Mouse (Mus musculus): Measurements from ENCODE around the gene Bmper. TPM values are rescaled to one million over a fixed set of nuclear protein-coding genes. Genes with fewer than 3 reads are reported as not detected.

Bmper gene
- total and polyA plus RNA-seq, 2 experiments from 2014 or later = 6.7 to 9.9 TPM

GRCm38 (mm10) chr9:23307835-23308234 lies 85.0 kb downstream of the Bmper start:
- no peaks in the 10 kb centered on the region for H3K4me1 ChIP-seq (ENCODE audit: insufficient read depth, low read length)
- no peak overlapping the region for H3K9ac ChIP-seq (replicated peaks; ENCODE audit: low read length)
- no peaks in the 10 kb centered on the region for H3K27me3 ChIP-seq (ENCODE audit: insufficient read depth, low read length)
- H3K9me3 ChIP-seq (ENCODE audit: low read length) = no peaks in the 10 kb centered on the region
- H3K27ac ChIP-seq = no peak overlapping the region
- DNase-seq (ENCODE audit: low spot score) (no peak), ATAC-seq (no peak)
- no peak for TF ChIP-seq CTCF (IDR thresholded peaks at IDR 0.05; ENCODE audit: low read depth)
- no peak overlapping the region for H3K4me2 ChIP-seq (ENCODE audit: low read depth, low read length)
- no peaks in the 10 kb centered on the region for H3K36me3 ChIP-seq (ENCODE audit: insufficient read depth, low read length)
- WGBS = 87% methylated on average over 2 of the region's 2 CpGs
- H3K4me3 ChIP-seq (ENCODE audit: low read length) = no peak overlapping the region

DNA sequence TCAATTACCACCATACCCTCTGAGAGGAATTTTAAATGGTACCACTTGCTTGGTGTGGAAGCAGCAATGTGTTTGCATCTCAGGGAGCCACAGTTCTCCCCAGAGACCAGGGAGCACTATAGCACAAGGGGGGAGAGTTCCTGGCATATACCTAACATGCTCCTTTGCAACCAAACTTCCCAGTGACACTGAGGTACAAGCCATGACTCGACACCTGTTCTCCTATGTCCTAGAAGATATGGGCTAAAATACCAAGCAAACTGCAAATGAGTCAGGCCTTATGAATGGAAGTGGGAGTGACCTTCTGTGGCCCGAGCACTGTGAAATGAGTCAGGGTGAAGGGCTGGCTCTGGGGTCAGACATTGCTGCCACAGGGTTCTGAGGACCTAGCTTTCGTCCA lies 88.1 kb downstream of the Bmper start:
- no peaks in the 10 kb centered on the region for H3K27me3 ChIP-seq (ENCODE audit: insufficient read depth, low read length)
- no peaks in the 10 kb centered on the region for H3K4me1 ChIP-seq (ENCODE audit: insufficient read depth, low read length)
- H3K27ac ChIP-seq = no peak overlapping the region
- no peak overlapping the region for H3K4me3 ChIP-seq (ENCODE audit: low read length)
- no peak for TF ChIP-seq CTCF (IDR thresholded peaks at IDR 0.05; ENCODE audit: low read depth)
- no peak for DNase-seq (ENCODE audit: low spot score)
- no peaks in the 10 kb centered on the region for H3K36me3 ChIP-seq (ENCODE audit: insufficient read depth, low read length)
- no peak overlapping the region for H3K4me2 ChIP-seq (ENCODE audit: low read depth, low read length)
- 89% methylated on average over 3 of the region's 3 CpGs for WGBS
- ATAC-seq = no peak
- no peak overlapping the region for H3K9ac ChIP-seq (replicated peaks; ENCODE audit: low read length)
- no peaks in the 10 kb centered on the region for H3K9me3 ChIP-seq (ENCODE audit: low read length)

DNA sequence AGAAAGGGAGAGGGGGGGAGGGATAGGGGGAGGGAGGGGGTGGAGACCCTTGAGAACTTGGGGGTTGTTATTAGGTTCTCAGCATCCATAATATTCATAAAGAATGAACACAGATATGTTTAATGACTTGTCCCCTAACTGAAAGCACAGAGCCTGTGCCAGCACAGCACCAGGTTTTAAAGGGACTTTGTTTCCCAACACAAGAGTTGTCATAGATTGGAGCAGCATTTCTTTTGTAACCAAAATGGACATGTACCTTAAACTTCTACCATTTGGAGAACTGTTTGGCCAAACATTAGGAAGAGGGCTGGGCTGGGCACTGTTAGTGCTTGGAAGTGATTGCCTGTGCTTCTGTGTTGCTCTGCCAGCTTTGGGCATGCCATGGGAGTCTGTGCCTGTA lies 89.1 kb downstream of the Bmper start:
- Histone ChIP-seq H3K4me3 (ENCODE audit: low read length) (no peak overlapping the region), H3K9ac (replicated peaks; ENCODE audit: low read length) (no peak overlapping the region), H3K4me1 (ENCODE audit: insufficient read depth, low read length) (no peaks in the 10 kb centered on the region), H3K27ac (no peak overlapping the region), H3K4me2 (ENCODE audit: low read depth, low read length) (no peak overlapping the region), H3K36me3 (ENCODE audit: insufficient read depth, low read length) (no peaks in the 10 kb centered on the region), H3K27me3 (ENCODE audit: insufficient read depth, low read length) (no peaks in the 10 kb centered on the region), H3K9me3 (ENCODE audit: low read length) (no peaks in the 10 kb centered on the region)
- ATAC-seq = no peak
- DNase-seq (ENCODE audit: low spot score) = no peak
- no peak for TF ChIP-seq CTCF (IDR thresholded peaks at IDR 0.05; ENCODE audit: low read depth)

DNA sequence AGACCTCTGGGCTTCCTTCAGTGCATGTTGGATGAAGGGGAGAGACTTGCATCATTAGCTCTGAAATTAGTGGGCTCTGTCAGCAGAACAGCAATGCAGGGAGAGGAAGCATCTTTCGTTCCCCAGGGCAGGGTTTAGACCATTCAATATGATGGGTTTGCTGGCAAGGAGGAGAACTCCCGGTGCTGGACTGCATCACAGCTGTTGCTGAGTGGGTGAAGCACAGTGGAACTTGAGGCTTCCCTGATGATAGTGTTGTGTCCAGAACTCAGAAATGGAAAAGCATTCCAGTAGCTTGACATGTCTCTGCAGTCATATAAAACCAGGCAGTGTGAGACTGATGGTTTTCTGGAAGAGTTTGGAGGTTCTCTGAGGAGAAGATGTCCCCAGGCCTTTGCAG lies 90.0 kb downstream of the Bmper start:
- 70% methylated on average over 2 of the region's 2 CpGs for whole genome bisulfite sequencing
- no peaks in the 10 kb centered on the region for H3K9me3 ChIP-seq (ENCODE audit: low read length)
- H3K36me3 ChIP-seq (ENCODE audit: insufficient read depth, low read length) = no peaks in the 10 kb centered on the region

DNA sequence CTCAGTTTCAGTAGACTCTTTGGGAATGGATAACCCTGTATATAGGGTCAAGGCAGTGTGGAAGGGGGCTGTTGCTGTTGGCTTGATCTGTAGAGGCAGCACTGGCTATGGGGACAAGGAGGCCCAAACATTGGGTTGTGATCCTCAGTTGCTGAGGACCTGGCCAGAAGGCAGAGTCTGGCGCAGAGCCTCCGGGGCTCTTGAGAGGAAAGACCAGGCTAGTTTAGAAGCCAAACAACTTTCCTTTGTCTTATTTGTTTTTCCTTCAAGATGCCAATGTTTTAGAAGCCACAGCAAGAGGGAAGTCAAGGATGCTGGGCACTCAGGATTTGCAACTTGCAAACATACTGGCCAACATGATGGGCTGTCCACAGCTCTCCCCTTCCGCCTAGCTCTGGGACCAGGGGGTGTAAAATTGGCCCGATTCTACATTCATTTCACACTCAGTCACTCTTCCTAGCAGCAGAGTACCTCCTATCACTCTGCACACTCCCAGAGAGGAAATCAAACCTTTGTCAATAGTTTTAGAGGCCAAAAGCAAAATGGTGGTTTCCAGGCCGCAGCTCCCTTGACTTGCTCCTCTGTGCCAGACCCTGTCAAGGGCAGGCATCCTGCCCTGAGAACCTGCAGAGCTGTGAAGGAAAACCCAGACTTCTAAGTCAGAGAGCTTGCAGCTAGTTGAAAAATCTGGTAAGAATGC lies 92.9 kb downstream of the Bmper start:
- Histone ChIP-seq H3K27me3 (ENCODE audit: insufficient read depth, low read length) (no peaks in the 10 kb centered on the region), H3K4me2 (ENCODE audit: low read depth, low read length) (no peak overlapping the region), H3K9me3 (ENCODE audit: low read length) (no peaks in the 10 kb centered on the region), H3K4me3 (ENCODE audit: low read length) (no peak overlapping the region), H3K9ac (replicated peaks; ENCODE audit: low read length) (no peak overlapping the region), H3K4me1 (ENCODE audit: insufficient read depth, low read length) (no peaks in the 10 kb centered on the region), H3K27ac (no peak overlapping the region), H3K36me3 (ENCODE audit: insufficient read depth, low read length) (no peaks in the 10 kb centered on the region)
- DNase-seq (ENCODE audit: low spot score) = no peak
- WGBS = 82% methylated on average over 5 of the region's 5 CpGs
- TF ChIP-seq CTCF (IDR thresholded peaks at IDR 0.05; ENCODE audit: low read depth) = no peak
- ATAC-seq = no peak

More for the DNA sequence above, 90.0 kb downstream of the Bmper start:
- no peak overlapping the region for H3K4me3 ChIP-seq (ENCODE audit: low read length)
- no peaks in the 10 kb centered on the region for H3K27me3 ChIP-seq (ENCODE audit: insufficient read depth, low read length)
- H3K4me2 ChIP-seq (ENCODE audit: low read depth, low read length) = no peak overlapping the region
- H3K9ac ChIP-seq (replicated peaks; ENCODE audit: low read length) = no peak overlapping the region
- no peak for TF ChIP-seq CTCF (IDR thresholded peaks at IDR 0.05; ENCODE audit: low read depth)
- H3K4me1 ChIP-seq (ENCODE audit: insufficient read depth, low read length) = no peaks in the 10 kb centered on the region
- no peak overlapping the region for H3K27ac ChIP-seq
- no peak for DNase-seq (ENCODE audit: low spot score)
- ATAC-seq = no peak

DNA sequence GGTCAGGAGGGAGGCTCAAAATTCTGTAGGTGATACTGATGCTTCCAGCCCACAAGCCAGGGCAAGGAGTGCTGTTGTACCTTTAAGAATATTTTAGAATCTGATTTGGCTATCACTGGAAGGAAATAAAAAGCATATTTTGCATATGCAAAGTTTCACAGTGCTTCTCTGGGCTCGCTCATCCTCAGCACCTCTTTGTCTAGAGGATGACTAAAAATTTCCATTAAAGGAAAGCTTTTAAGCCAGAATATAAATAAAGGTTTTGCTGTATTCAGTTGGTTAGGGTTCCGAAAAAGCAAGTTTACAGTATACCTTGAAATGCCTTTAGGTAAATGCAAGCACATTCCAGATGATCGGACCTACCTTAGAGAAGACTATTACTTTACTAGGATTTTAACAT lies 105.0 kb downstream of the Bmper start:
- DNase-seq (ENCODE audit: low spot score) (no peak), ATAC-seq (no peak)
- H3K4me1 ChIP-seq (ENCODE audit: insufficient read depth, low read length) = no peaks in the 10 kb centered on the region
- H3K9me3 ChIP-seq (ENCODE audit: low read length) = no peaks in the 10 kb centered on the region
- H3K4me2 ChIP-seq (ENCODE audit: low read depth, low read length) = no peak overlapping the region
- no peaks in the 10 kb centered on the region for H3K27me3 ChIP-seq (ENCODE audit: insufficient read depth, low read length)
- TF ChIP-seq CTCF (IDR thresholded peaks at IDR 0.05; ENCODE audit: low read depth) = no peak
- H3K27ac ChIP-seq = no peak overlapping the region
- H3K9ac ChIP-seq (replicated peaks; ENCODE audit: low read length) = no peak overlapping the region
- H3K36me3 ChIP-seq (ENCODE audit: insufficient read depth, low read length) = no peaks in the 10 kb centered on the region
- no peak overlapping the region for H3K4me3 ChIP-seq (ENCODE audit: low read length)
- 89% methylated on average over 3 of the region's 3 CpGs for WGBS

DNA sequence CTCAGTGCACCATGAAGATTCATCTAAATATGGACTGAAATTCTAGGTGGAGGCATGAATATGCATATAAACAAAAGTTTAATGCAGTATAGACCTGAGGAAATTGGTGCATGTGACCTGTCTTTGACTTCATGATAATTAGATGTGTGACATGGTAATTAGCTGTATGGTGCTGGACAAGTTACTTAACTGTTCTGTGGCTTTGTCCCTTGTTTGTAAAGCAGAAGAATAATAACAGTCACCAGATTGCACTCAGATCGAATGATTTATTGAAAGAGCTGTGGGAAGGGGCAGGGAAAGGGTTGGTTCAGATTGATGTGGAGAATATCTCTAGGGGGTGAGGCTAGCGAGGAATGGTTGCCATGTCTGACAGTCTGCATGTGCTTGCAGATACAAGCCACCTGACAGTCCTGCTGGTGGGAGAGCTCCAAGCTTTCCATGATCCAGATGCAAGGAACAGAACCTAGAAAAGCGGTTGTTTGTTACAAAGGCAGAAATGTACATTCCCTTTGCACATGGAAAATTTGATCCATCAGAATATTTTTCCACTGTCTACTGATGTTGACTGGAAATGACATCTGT lies 110.3 kb downstream of the Bmper start:
- H3K9me3 ChIP-seq (ENCODE audit: low read length) = no peaks in the 10 kb centered on the region
- H3K9ac ChIP-seq (replicated peaks; ENCODE audit: low read length) = no peak overlapping the region
- 40% methylated on average over 3 of the region's 3 CpGs for WGBS
- TF ChIP-seq CTCF (IDR thresholded peaks at IDR 0.05; ENCODE audit: low read depth) = no peak
- DNase-seq (ENCODE audit: low spot score) (no peak), ATAC-seq (no peak)
- no peaks in the 10 kb centered on the region for H3K27me3 ChIP-seq (ENCODE audit: insufficient read depth, low read length)
- no peak overlapping the region for H3K4me3 ChIP-seq (ENCODE audit: low read length)
- H3K4me2 ChIP-seq (ENCODE audit: low read depth, low read length) = no peak overlapping the region
- H3K36me3 ChIP-seq (ENCODE audit: insufficient read depth, low read length) = no peaks in the 10 kb centered on the region
- H3K4me1 ChIP-seq (ENCODE audit: insufficient read depth, low read length) = no peaks in the 10 kb centered on the region
- no peak overlapping the region for H3K27ac ChIP-seq

All from hindbrain, postnatal 0 days (tissue).